Mouse (Mus musculus) hindbrain, postnatal 0 days (tissue): ENCODE measurements around the gene B230118H07Rik. TPM values are rescaled to one million over a fixed set of nuclear protein-coding genes. Genes with fewer than 3 reads are reported as not detected.
"Not testable (repeated sequence)": the region's sequence is repeated elsewhere in the genome, so short reads cannot be mapped to it uniquely, and the experiment has no call there.

Experiments used
- ATAC-seq: fragments of 200-750 bp; cut with Nextera tagmentation; 2 replicates; pipeline ENCODE4 v1.8.0; 2017; ENCODE audit warnings: mild to moderate bottlenecking, moderate TSS enrichment, moderate library complexity
- DNase-seq: peaks from one replicate; pipeline ENCODE4 v3.0.0-alpha.2; 2015; ENCODE audit warnings: low spot score
- H3K27ac ChIP-seq: fragments of 300-500 bp; sonication (generic); 2 replicates; pipeline ENCODE4 v1.5.1; 2014; ENCODE audit warnings: mild to moderate bottlenecking
- H3K27me3 ChIP-seq: fragments of 300-500 bp; sonication (generic); 2 replicates; pipeline ENCODE4 v1.6.1; 2014; ENCODE audit warnings: low read length, mixed read lengths; ENCODE audit not compliant: insufficient read depth
- H3K36me3 ChIP-seq: fragments of 300-500 bp; sonication (generic); 2 replicates; pipeline ENCODE4 v1.6.1; 2014; ENCODE audit warnings: low read length, mixed read lengths; ENCODE audit not compliant: insufficient read depth
- H3K4me1 ChIP-seq: fragments of 300-500 bp; sonication (generic); 2 replicates; pipeline ENCODE4 v1.6.1; 2014; ENCODE audit warnings: antibody characterized with exemption, low read length, mixed read lengths; ENCODE audit not compliant: insufficient read depth
- H3K4me2 ChIP-seq: fragments of 300-500 bp; sonication (generic); 2 replicates; pipeline ENCODE4 v1.6.1; 2014; ENCODE audit warnings: low read depth, mild to moderate bottlenecking, low read length, moderate library complexity, mixed read lengths
- H3K4me3 ChIP-seq: fragments of 300-500 bp; sonication (generic); 2 replicates; pipeline ENCODE4 v1.5.1; 2014; ENCODE audit warnings: low read length
- H3K9ac ChIP-seq: fragments of 300-500 bp; sonication (generic); replicated peaks from 2 replicates; pipeline ENCODE4 v1.6.1; 2014; ENCODE audit warnings: mild to moderate bottlenecking, low read length, moderate library complexity, mixed read lengths
- H3K9me3 ChIP-seq: fragments of 300-500 bp; sonication (generic); 2 replicates; pipeline ENCODE4 v1.6.1; 2016; ENCODE audit warnings: low read length, mixed read lengths
- CTCF ChIP-seq: IDR thresholded peaks from 2 replicates; pipeline ENCODE4 v1.5.1; 2016; ENCODE audit warnings: antibody characterized with exemption, control low read depth, low read depth
- WGBS: fragments of 180-500 bp; shearing (Covaris S2); extraction: QIAGEN DNeasy Blood & Tissue Kit; methylation state at CpG from one replicate; pipeline ENCODE4 v1.1.7; 2014; 5-methylcytosine and 5-hydroxymethylcytosine counted together
- polyA plus RNA-seq: library from polyadenylated mRNA; unstranded; fragments of >200 nt; fragmentation: Nextera tagmentation; extraction: Ambion mirVana; gene quantifications from 2 replicates; pipeline ENCODE4 v1.2.1, GENCODE M21; 2015
- total RNA-seq: library from RNA; depleted of rRNA; stranded (reverse); fragments of >200 nt; gene quantifications from 2 replicates; pipeline ENCODE4 v1.2.3, GENCODE M21; 2014; rRNA removed

B230118H07Rik gene
- total and polyA plus RNA-seq, 2 experiments from 2014 or later: 13.3 to 57.3 TPM

DNA sequence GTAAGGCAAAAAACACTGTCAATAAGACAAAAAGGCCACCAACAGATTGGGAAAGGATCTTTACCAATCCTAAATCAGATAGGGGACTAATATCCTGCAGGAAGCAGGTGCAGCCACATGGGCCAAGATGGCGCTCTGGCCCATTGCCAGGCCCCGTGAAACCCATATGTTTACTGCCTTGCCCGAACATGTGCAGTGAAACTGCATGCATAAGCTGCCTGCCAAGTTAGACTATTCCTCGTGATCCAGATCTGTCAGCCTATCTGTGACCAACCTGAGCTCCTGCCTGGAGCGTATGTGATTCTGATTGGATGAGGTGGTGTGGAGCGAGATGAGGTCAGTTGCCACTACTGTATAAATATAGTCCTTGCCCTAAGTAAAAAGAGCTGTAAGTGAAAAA is 112.4 kb downstream of the B230118H07Rik start:
- 0 out of 2 replicates have a peak, but pooled peaks have one; percentile 6 for TF ChIP-seq CTCF
- H3K27me3 ChIP-seq: not testable (repeated sequence)

DNA sequence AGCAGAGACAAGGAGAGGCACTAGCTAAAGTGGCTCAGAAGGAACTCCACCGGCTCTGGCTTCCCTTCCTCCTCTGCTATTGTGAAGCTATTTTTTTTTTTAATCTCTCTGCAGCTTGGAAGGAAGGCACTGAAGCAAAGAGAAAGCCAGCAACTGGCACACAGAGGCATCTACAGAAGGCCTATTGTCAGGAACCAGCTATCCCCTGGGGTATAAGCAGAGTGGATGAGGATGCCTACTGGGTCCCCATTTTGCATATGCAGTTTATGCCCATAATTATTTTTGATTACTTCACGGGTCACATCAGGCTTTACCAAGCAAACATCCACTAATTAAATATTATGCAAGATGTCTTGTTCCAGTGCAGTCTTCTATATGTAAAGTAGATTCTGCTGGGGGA is 115.6 kb downstream of the B230118H07Rik start:
- H3K36me3 ChIP-seq: no peaks in the 10 kb centered on the region
- no peaks in the 10 kb centered on the region for H3K9me3 ChIP-seq
- TF ChIP-seq CTCF: no peak
- H3K4me2 ChIP-seq: no peak overlapping the region
- DNase-seq (peak; percentile 49), ATAC-seq (no peak)
- H3K27ac ChIP-seq: no peak overlapping the region
- H3K27me3 ChIP-seq: no peaks in the 10 kb centered on the region
- WGBS: 8% methylated on average over 2 of the region's 2 CpGs
- no peak overlapping the region for H3K9ac ChIP-seq
- no peaks in the 10 kb centered on the region for H3K4me1 ChIP-seq
- H3K4me3 ChIP-seq: no peak overlapping the region

More for the DNA sequence above, 112.4 kb downstream of the B230118H07Rik start:
- H3K4me2 ChIP-seq, H3K4me3 ChIP-seq, H3K27ac ChIP-seq, H3K9ac ChIP-seq, H3K9me3 ChIP-seq, H3K4me1 ChIP-seq, H3K36me3 ChIP-seq: not testable (repeated sequence)
- ATAC-seq: 0 out of 2 replicates have a peak, but pooled peaks have one; percentile 53
- WGBS: 65% methylated on average over 6 of the region's 6 CpGs
- peak; percentile 34 for DNase-seq

DNA sequence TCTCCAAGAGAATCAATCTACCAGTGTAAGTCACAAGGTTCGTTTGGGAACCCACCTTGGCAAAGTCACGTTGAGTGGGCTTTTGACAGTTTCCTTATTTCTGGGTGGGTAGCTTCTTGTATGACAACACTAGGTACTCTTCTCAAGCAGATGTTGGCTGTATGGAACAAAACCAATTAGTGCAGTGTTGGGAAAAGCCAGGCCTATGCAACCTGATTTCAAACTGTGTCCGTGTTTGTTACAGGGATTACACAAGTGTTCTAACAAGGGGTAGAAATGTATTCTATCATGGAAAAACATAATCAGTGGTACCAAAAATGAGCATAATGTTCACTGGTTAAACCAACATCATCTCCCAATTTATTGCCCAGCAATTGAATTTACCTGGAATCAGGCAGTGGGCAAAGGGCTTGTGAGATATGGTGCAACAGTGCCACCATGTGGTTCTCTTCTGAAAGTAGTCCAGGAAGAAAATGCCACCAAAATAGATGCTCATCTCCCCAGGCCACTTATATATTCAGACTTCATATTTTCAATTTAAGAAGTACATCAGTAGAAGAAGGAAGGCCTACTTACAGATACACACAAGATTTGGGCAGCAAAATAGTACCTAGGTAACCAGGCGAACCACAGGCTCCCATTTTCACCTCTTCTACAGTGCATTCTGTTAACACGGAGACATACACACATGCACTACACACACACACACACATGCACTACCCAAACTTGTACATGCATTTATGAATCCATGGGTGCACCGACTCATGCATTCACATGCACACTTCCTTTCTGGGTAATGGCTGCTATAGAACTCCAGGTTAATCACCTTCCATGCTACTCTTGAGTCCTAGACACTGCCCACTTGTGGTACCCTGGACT is 123.6 kb downstream of the B230118H07Rik start:
- H3K9me3 ChIP-seq: no peaks in the 10 kb centered on the region
- H3K27ac ChIP-seq: no peak overlapping the region
- 64% methylated on average over 6 of the region's 6 CpGs for WGBS
- no peak overlapping the region for H3K4me3 ChIP-seq
- H3K9ac ChIP-seq: no peak overlapping the region
- no peaks in the 10 kb centered on the region for H3K27me3 ChIP-seq
- TF ChIP-seq CTCF: peak; percentile 86
- no peaks in the 10 kb centered on the region for H3K36me3 ChIP-seq
- H3K4me1 ChIP-seq: no peaks in the 10 kb centered on the region
- DNase-seq: peak; percentile 89
- peak; percentile 49; the same call in 1 of the 2 replicates for ATAC-seq
- H3K4me2 ChIP-seq: no peak overlapping the region

DNA sequence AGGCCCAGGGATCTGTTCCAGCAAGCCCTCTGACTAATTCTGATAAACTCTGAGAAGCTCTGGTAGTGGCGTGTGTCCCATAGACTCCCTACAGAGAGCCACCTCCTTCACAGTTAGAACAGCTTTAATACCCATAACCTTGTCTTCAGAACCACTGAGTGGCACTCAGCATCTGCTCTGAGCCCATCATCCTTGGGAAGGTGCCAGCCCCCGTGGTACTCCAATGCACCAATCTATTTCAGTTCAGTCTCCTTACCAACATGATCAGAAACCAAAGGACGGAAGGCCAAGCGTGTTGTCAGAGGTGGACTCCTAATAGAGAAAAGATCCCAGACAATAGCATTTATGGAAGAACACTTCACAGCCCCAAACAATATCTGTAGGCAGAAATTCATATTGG is 124.2 kb downstream of the B230118H07Rik start:
- TF ChIP-seq CTCF: no peak
- WGBS: 81% methylated on average over 4 of the region's 4 CpGs
- H3K36me3 ChIP-seq: no peaks in the 10 kb centered on the region
- no peak overlapping the region for H3K4me3 ChIP-seq
- ATAC-seq (no peak), DNase-seq (no peak)
- no peaks in the 10 kb centered on the region for H3K9me3 ChIP-seq
- H3K9ac ChIP-seq: no peak overlapping the region
- no peaks in the 10 kb centered on the region for H3K4me1 ChIP-seq
- H3K27ac ChIP-seq: no peak overlapping the region
- H3K4me2 ChIP-seq: no peak overlapping the region
- H3K27me3 ChIP-seq: no peaks in the 10 kb centered on the region

DNA sequence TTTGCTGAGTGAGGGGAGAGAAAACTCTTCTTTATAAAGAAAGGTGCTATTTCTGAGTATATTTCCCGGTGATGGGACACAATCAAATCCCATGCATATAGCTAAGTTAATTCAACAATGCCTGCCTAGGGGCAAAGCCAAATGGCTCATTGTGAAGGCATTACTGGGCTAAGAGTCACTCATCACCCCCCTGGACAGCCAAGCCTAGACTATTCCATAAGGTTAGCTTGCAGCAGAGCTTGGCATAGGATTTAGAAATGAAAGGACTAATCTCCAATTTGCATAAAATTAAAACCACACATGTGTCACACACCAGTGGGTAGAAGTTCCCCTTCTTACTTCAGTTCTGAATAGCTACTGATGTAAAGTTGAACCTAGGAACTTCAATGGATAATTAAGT is 128.8 kb downstream of the B230118H07Rik start:
- Histone ChIP-seq H3K4me3 (no peak overlapping the region), H3K4me2 (no peak overlapping the region), H3K4me1 (no peaks in the 10 kb centered on the region; the same call in 1 of the 2 replicates), H3K36me3 (no peaks in the 10 kb centered on the region), H3K9ac (no peak overlapping the region), H3K9me3 (no peaks in the 10 kb centered on the region), H3K27me3 (no peaks in the 10 kb centered on the region), H3K27ac (no peak overlapping the region)
- no peak for DNase-seq
- no peak for ATAC-seq
- WGBS: 66% methylated on average over 1 of the region's 1 CpGs
- TF ChIP-seq CTCF: no peak

DNA sequence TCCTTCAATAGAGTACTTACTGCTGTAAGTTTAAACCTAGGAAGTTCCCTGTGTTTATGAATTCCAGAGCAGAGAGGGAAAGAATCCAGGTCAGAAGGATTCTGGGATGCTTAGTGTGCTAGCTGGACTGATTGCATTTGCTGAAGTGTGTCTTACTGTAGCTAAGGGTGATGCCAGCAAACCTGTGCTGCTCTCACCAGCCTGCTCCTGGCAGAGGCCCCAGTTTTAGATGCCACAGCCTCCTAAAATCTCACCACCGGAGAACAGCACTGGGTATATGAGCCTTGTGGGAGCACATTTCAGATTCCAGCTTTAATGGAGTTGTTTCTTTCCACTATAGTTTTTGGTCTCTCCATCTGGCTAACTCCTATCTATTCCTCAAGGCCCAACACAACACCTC is 129.4 kb downstream of the B230118H07Rik start:
- H3K27ac ChIP-seq: no peak overlapping the region
- 75% methylated on average over 1 of the region's 1 CpGs for WGBS
- no peak for TF ChIP-seq CTCF
- DNase-seq: no peak
- no peak for ATAC-seq
- H3K36me3 ChIP-seq: no peaks in the 10 kb centered on the region
- no peaks in the 10 kb centered on the region; the same call in 1 of the 2 replicates for H3K4me1 ChIP-seq
- no peak overlapping the region for H3K4me2 ChIP-seq
- no peaks in the 10 kb centered on the region for H3K9me3 ChIP-seq
- no peak overlapping the region for H3K9ac ChIP-seq
- H3K4me3 ChIP-seq: no peak overlapping the region
- H3K27me3 ChIP-seq: no peaks in the 10 kb centered on the region

Other genes starting within 250 kb of the B230118H07Rik start
- gene Rag2, start 24.8 kb downstream of the B230118H07Rik start, total RNA-seq: 0.07 TPM in 1 of 2 replicates, not detected in the other
- not detected in 2 replicates for gene Rag2, start 24.8 kb downstream of the B230118H07Rik start, polyA plus RNA-seq
- 0.36 and 0.37 TPM in 2 replicates for gene Rag1, start within 50 bp of the B230118H07Rik start, total RNA-seq
- gene Rag1, start within 50 bp of the B230118H07Rik start, polyA plus RNA-seq: 0.08 and 0.11 TPM in 2 replicates
- gene Traf6, start 28.9 kb upstream of the B230118H07Rik start, total RNA-seq: 21.9 and 26.3 TPM in 2 replicates
- gene Traf6, start 28.9 kb upstream of the B230118H07Rik start, polyA plus RNA-seq: 6.1 and 6.8 TPM in 2 replicates
- gene Prr5l, start 233.5 kb upstream of the B230118H07Rik start, total RNA-seq: 5.7 and 8.0 TPM in 2 replicates
- gene Prr5l, start 233.5 kb upstream of the B230118H07Rik start, polyA plus RNA-seq: 3.6 and 4.8 TPM in 2 replicates
- 74.0 and 111 TPM in 2 replicates for gene Commd9, start 236.7 kb upstream of the B230118H07Rik start, total RNA-seq
- gene Commd9, start 236.7 kb upstream of the B230118H07Rik start, polyA plus RNA-seq: 89.8 and 94.6 TPM in 2 replicates